Mouse (Mus musculus) forebrain, postnatal 0 days (tissue): Measurements from ENCODE around the gene Rac3. TPM values are rescaled to one million over a fixed set of nuclear protein-coding genes. Genes with fewer than 3 reads are reported as not detected.

Experiments
- ATAC-seq: fragments of 200-750 bp; cut with Nextera tagmentation; 2 replicates; pipeline ENCODE4 v1.8.0; 2017; ENCODE audit warnings: mild to moderate bottlenecking, moderate library complexity
- DNase-seq: peaks from one replicate; pipeline ENCODE4 v3.0.0-alpha.2; 2015
- H3K27ac ChIP-seq: fragments of 300-500 bp; sonication (generic); 2 replicates; pipeline ENCODE4 v1.5.1; 2014; ENCODE audit warnings: low read depth, mild to moderate bottlenecking, antibody characterized with exemption, low read length, moderate library complexity, mixed read lengths
- H3K27me3 ChIP-seq: fragments of 300-500 bp; sonication (generic); 2 replicates; pipeline ENCODE4 v1.6.1; 2014; ENCODE audit warnings: mild to moderate bottlenecking, low read length, mixed read lengths; ENCODE audit not compliant: insufficient read depth
- H3K36me3 ChIP-seq: fragments of 300-500 bp; sonication (generic); 2 replicates; pipeline ENCODE4 v1.6.1; 2014; ENCODE audit warnings: mild to moderate bottlenecking, moderate library complexity; ENCODE audit not compliant: insufficient read depth
- H3K4me1 ChIP-seq: fragments of 300-500 bp; sonication (generic); 2 replicates; pipeline ENCODE4 v1.6.1; 2014; ENCODE audit warnings: antibody characterized with exemption; ENCODE audit not compliant: insufficient read depth
- H3K4me2 ChIP-seq: fragments of 300-500 bp; sonication (generic); 2 replicates; pipeline ENCODE4 v1.6.1; 2014; ENCODE audit warnings: low read depth, mild to moderate bottlenecking, moderate library complexity
- H3K4me3 ChIP-seq: fragments of 300-500 bp; sonication (generic); 2 replicates; pipeline ENCODE4 v1.5.1; 2014; ENCODE audit warnings: low read depth, low read length, mixed read lengths
- H3K9ac ChIP-seq: fragments of 300-500 bp; sonication (generic); 2 replicates; pipeline ENCODE4 v1.6.1; 2014; ENCODE audit warnings: mild to moderate bottlenecking
- H3K9me3 ChIP-seq: fragments of 300-500 bp; sonication (generic); 2 replicates; pipeline ENCODE4 v1.6.1; 2016; ENCODE audit warnings: low read length
- CTCF ChIP-seq: sonication (generic); IDR thresholded peaks from 2 replicates; pipeline ENCODE4 v1.5.1; 2016; ENCODE audit warnings: antibody characterized with exemption, control low read depth, low read depth
- whole genome bisulfite sequencing: fragments of 180-500 bp; shearing (Covaris S2); extraction: QIAGEN DNeasy Blood & Tissue Kit; methylation state at CpG from one replicate; pipeline ENCODE4 v1.1.7; 2014; 5-methylcytosine and 5-hydroxymethylcytosine counted together
- polyA plus RNA-seq: library from polyadenylated mRNA; unstranded; fragments of >200 nt; fragmentation: Nextera tagmentation; extraction: Ambion mirVana; gene quantifications from 2 replicates; pipeline ENCODE4 v1.2.1, GENCODE M21; 2015
- total RNA-seq: library from RNA; depleted of rRNA; stranded (reverse); fragments of >200 nt; gene quantifications from 2 replicates; pipeline ENCODE4 v1.2.3, GENCODE M21; 2014

Gene Rac3
- total and polyA plus RNA-seq, 2 experiments from 2014 or later = 598 to 681 TPM

DNA sequence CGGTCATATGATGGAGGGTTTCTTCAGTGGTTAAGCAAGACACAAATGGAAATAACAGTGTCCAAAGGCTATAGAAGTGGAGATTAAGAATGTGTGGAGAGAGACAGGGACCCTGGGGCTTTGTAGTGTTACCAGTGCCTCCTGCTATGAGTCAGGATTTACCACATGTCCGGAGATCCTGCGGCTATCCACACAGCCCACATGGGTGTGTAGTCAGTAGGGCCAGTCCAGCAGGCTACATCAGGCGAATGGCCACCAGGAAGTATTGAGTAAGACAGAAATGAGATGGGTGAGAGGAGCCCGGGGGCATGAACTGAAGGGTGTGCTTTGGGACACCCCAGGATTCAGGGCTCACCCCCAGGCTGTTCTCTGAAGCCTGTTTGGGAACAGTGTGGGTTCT, 38.6 kb upstream of the Rac3 start:
- DNase-seq (no peak), ATAC-seq (no peak)
- Histone ChIP-seq H3K36me3 (peaks cover 70% of the 10 kb centered on the region), H3K9ac (no peak overlapping the region), H3K9me3 (no peaks in the 10 kb centered on the region), H3K27ac (no peak overlapping the region), H3K4me1 (no peaks in the 10 kb centered on the region), H3K4me2 (no peak overlapping the region), H3K4me3 (no peak overlapping the region), H3K27me3 (no peaks in the 10 kb centered on the region)
- no peak for TF ChIP-seq CTCF
- WGBS = 93% methylated on average over 5 of the region's 5 CpGs

DNA sequence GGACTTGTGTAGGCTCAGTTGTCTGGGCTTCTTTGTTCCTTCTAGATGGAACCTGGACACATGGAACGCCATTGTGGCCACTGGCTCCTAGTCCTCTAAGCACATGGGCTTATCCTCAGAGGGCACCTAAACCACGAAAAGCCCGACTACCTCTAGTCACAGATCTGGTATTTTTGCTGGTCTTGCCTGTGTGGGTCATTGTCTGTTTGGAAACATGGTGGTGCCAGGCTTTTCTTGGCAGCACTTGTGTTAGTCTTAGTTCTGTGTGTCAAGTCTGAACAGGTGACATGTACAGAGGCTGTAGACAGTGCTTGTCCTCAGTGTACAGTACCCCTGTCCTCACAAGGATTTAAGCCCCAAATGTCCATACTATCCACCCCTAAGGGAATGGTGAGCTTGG, 37.7 kb upstream of the Rac3 start:
- Histone ChIP-seq H3K4me1 (no peaks in the 10 kb centered on the region), H3K27me3 (no peaks in the 10 kb centered on the region), H3K36me3 (peaks cover 66% of the 10 kb centered on the region), H3K9me3 (no peaks in the 10 kb centered on the region), H3K4me3 (no peak overlapping the region), H3K9ac (no peak overlapping the region), H3K27ac (no peak overlapping the region), H3K4me2 (no peak overlapping the region)
- DNase-seq (no peak), ATAC-seq (no peak)
- 89% methylated on average over 3 of the region's 3 CpGs for WGBS
- TF ChIP-seq CTCF = no peak

- H3K36me3 ChIP-seq = peaks cover 64% of the 10 kb centered on the region
- H3K27me3 ChIP-seq = no peaks in the 10 kb centered on the region
- DNase-seq = no peak
- no peak overlapping the region for H3K4me2 ChIP-seq
- TF ChIP-seq CTCF = no peak
- no peaks in the 10 kb centered on the region for H3K4me1 ChIP-seq
- no peak overlapping the region for H3K4me3 ChIP-seq
- WGBS = 88% methylated on average over 2 of the region's 2 CpGs
- no peak for ATAC-seq
- H3K9me3 ChIP-seq = no peaks in the 10 kb centered on the region
- H3K9ac ChIP-seq = no peak overlapping the region
- H3K27ac ChIP-seq = no peak overlapping the region
Measured at GRCm38 (mm10) chr11:120684086-120684485, 37.2 kb upstream of the Rac3 start.

DNA sequence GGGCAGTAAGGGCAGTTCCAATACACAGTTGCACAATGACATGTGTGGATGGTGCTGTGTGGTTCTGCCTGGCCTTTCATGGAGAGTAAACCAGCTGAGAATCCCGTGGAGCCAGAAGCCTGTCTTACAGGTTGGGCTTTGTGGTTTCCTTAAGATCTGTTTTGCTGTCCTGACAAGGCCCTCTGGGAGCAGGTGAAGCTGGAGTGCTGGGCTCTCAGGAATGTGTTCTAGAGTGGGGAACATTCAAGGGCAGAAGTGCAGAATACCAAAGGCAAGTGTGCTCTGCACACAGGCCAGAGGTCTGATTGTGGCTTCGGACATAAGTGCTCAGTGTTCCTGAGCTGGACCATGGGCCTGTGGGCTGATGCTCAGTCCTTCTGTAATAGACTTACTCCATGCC, 36.6 kb upstream of the Rac3 start:
- Histone ChIP-seq H3K4me3 (no peak overlapping the region), H3K36me3 (peaks cover 64% of the 10 kb centered on the region), H3K9me3 (no peaks in the 10 kb centered on the region), H3K27me3 (no peaks in the 10 kb centered on the region), H3K4me2 (no peak overlapping the region), H3K4me1 (no peaks in the 10 kb centered on the region), H3K27ac (no peak overlapping the region), H3K9ac (no peak overlapping the region)
- DNase-seq (no peak), ATAC-seq (no peak)
- WGBS = 90% methylated on average over 2 of the region's 2 CpGs
- TF ChIP-seq CTCF = no peak

- no peak overlapping the region for H3K4me3 ChIP-seq
- H3K9ac ChIP-seq = no peak overlapping the region
- peaks cover 58% of the 10 kb centered on the region for H3K36me3 ChIP-seq
- DNase-seq (no peak), ATAC-seq (no peak)
- H3K4me2 ChIP-seq = no peak overlapping the region
- 79% methylated on average over 20 of the region's 20 CpGs for WGBS
- no peak overlapping the region for H3K27ac ChIP-seq
- H3K9me3 ChIP-seq = no peaks in the 10 kb centered on the region
- no peaks in the 10 kb centered on the region for H3K27me3 ChIP-seq
- H3K4me1 ChIP-seq = no peaks in the 10 kb centered on the region
- no peak for TF ChIP-seq CTCF
Measured at GRCm38 (mm10) chr11:120686650-120687272, 34.5 kb upstream of the Rac3 start.

- Histone ChIP-seq H3K36me3 (peaks cover 47% of the 10 kb centered on the region), H3K4me1 (no peaks in the 10 kb centered on the region), H3K9ac (no peak overlapping the region), H3K27ac (no peak overlapping the region), H3K4me3 (no peak overlapping the region), H3K9me3 (no peaks in the 10 kb centered on the region), H3K27me3 (no peaks in the 10 kb centered on the region), H3K4me2 (no peak overlapping the region)
- WGBS = 85% methylated on average over 3 of the region's 3 CpGs
- ATAC-seq (no peak), DNase-seq (no peak)
- no peak for TF ChIP-seq CTCF
Measured at GRCm38 (mm10) chr11:120689365-120689764, 31.9 kb upstream of the Rac3 start.

GRCm38 (mm10) chr11:120692471-120693011, 28.7 kb upstream of the Rac3 start:
- H3K4me2 ChIP-seq = no peak overlapping the region
- H3K27ac ChIP-seq = no peak overlapping the region
- no peak overlapping the region for H3K9ac ChIP-seq
- WGBS = 85% methylated on average over 4 of the region's 4 CpGs
- H3K9me3 ChIP-seq = no peaks in the 10 kb centered on the region
- DNase-seq (no peak), ATAC-seq (no peak)
- H3K27me3 ChIP-seq = no peaks in the 10 kb centered on the region
- no peaks in the 10 kb centered on the region for H3K4me1 ChIP-seq
- TF ChIP-seq CTCF = no peak
- H3K4me3 ChIP-seq = no peak overlapping the region
- peaks cover 28% of the 10 kb centered on the region for H3K36me3 ChIP-seq
